Mouse (Mus musculus) kidney, embryonic 16.5 days (tissue): ENCODE results near the gene Anxa3. TPM values are rescaled to one million over a fixed set of nuclear protein-coding genes. Genes with fewer than 3 reads are reported as not detected.

Experiments
- polyA plus RNA-seq: library from polyadenylated mRNA; unstranded; fragments of >200 nt; fragmentation: Nextera tagmentation; extraction: Ambion mirVana; gene quantifications from 2 replicates; pipeline ENCODE4 v1.2.1, GENCODE M21; 2015

Gene Anxa3
- polyA plus RNA-seq, 1 experiment from 2014 or later, result 89.2 TPM

Other genes starting within 250 kb of the Anxa3 start
- 7.7 and 8.0 TPM in 2 replicates for gene Bmp2k, start 204.3 kb downstream of the Anxa3 start, polyA plus RNA-seq